Mouse (Mus musculus) frontal cortex, adult 2 months (tissue): ENCODE data around the gene Bola3. TPM values are rescaled to one million over a fixed set of nuclear protein-coding genes. Genes with fewer than 3 reads are reported as not detected.

Experiments
- DNase-seq, 2 experiments: peaks; one replicate each; pipeline ENCODE4 v3.0.0; 2022; ENCODE audit warnings: low spot score in 1 of 2; ENCODE audit errors: extremely low spot score in 1 of 2
- polyA plus RNA-seq: library from polyadenylated mRNA; depleted of rRNA; stranded (reverse); fragments of >200 nt; gene quantifications from 2 replicates; pipeline ENCODE4 v1.2.3, GENCODE M21; 2012; rRNA removed

Gene Bola3
- 41.8 and 73.9 TPM in 2 replicates for polyA plus RNA-seq

DNA sequence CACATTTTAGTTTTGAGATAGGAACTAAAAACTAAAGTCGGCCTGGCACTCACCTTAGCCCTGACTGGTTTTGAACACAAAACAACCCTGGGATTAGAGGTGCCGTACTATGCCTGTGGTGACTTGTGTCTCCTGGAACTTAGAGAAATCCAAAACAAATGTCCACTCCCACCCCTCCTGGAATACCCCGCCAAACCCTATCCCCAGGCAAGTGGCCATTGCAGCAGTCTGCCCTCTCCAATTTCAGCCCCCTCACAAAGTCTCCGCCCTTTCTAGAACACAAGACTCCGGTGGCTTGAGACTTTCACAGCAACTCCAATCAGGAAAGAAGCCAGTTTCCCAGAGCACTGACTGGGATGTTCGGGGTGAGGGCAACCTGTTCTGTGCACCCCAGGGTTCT, at the start of gene Bola3:
TSS of gene Bola3 (plus strand) at position 275 of the 400 bp plus-strand sequence.
- no peak for DNase-seq

DNA sequence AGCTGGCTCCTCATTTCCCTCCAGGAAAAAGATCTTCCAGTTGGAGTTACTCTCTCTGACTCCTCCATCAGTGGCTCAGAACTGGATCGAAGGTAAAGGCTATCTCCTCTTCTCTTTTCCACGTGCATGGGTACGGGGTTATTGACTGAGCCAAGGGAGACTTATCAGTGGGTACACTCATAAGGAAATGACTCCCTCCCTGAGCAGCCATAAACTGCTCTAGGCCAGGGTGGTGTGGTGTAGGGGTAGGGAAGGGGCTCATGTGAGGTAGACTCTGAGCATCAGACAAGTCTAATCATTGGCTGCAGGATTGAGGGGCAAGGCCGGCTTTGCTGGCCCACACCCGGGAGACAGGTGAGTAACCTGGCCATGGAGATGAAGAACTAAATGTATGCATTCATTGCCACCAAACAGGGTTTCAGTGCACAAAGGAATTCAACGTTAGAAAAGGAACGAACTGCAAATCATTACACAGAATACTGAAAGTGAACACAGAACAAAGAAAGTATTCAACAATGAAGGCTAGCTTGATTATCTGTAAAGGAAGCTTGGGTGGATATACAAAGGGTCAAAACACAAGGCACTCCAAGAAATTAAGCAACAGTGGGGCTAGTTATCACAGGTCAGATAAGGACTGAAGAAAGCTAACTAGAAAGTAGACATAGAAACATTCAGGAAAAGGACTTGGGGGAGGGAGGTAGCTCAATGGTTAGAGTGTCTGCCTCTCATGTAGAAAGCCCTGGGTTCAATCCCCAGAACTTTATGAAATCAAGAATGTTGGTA, 48.3 kb upstream of the Bola3 start:
- no peak for DNase-seq

DNA sequence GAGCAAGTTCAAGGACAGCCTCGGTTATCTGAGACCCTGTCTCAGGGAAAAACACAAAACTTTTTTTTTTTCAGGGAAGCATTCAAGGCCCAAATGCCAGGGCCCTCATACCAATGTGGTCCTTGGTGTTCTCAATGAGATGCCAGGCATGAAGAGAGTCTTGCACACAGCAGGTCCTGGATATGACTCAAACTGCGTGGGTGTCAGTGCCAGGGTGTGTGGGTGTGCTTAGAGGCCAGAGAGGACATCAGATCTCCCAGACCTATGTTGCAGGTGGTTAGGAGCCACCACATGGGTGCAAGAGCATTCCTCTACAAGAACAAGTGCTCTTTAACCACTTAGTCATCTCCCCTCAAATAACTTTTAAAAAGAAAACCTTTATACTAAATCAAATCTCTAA, 47.7 kb upstream of the Bola3 start:
- DNase-seq: no peak

DNA sequence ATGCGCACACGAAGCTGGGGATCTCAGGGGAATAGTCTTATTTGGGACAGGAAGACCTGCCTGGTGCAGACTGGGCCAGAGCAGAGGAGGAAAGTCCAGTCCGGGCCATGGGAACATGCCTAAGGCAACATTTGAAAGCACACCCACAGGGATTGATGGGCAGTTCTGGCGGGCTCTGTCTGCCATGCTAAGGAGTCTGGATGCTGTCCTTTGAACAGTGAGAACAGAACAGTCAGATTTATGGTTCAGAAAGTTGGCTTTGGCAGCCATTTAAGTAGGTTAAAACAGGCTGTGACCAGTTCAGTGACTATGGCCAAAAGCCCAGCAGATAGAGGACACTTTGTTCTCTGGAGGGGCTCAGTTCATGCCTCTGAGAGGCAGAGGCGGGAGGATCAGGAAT, 46.7 kb upstream of the Bola3 start:
- no peak for DNase-seq

DNA sequence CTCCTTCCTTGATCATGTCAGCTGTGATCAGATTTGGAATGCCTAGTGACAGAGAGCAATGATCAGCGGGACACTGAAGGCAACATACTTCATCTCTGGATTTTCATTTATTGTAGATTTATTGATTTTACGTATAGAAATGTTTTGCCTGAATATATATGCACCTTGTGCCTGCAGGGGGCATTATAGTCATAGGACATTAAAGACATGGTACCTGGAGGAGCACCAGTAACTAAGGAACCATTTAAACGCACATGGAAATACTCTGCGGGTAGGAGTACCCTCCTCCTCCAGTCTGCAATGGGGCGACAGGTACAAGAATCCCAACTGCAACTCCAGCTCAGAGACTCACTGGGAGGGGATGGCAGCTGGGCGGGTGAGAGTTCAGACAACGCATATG, 39.9 kb upstream of the Bola3 start:
- DNase-seq: no peak

DNA sequence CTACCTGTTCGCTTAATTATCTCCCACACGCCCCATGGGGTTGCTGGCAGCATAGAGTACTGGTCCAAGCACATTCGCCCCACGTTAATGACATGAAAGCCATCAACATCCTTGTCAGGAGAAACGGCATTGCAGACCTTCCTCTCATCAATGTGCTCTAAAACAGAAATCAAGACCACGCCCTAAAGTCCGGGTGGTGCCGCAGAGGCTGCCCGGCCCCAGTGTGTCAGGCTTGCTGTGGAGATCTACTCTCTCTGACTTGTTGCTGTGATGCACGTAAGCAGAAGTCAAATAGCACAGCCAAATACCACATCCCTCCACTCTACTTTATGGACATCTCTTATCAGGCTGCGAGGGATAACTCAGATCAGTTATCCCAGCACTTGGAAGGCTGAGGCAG, 37.7 kb upstream of the Bola3 start:
- DNase-seq: no peak

DNA sequence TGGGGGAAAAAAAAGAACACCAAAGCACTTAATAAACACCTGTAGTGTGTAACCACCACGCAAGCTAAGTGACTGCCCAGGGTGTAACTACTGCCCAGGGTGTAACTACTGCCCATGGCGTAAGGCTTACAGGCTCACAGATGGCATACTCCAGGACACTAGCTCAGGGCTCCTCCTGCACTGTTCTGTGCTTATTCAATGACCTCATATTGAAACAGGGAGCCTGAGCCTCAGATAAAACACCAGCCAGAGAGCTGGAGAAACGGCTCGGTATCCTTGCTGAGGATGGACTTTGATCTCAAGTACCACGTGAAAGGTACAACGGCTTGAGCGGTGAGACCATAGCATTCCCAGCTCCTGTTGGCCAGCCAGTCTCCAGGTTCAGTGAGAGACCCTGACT, 36.9 kb upstream of the Bola3 start:
- no peak for DNase-seq

DNA sequence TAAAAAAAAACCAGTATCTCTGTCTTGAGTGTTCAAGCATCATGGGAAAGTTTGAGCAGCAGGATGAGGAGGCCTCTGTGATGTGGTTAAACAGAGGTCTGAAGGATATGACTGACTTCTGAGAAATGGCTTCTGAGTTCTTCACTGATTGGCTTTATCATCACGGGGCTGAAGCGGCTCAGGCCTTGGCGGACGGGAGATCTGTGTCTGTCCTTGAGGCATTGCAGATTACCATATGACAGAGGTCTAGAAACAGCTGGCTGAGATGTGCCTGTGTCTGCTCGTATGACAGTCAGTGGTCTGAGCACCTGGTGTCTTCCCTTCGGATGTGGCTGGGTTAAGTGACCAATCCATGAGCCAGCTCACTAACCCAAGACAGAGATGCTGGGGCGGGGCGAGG, 36.4 kb upstream of the Bola3 start:
- DNase-seq: no peak

DNA sequence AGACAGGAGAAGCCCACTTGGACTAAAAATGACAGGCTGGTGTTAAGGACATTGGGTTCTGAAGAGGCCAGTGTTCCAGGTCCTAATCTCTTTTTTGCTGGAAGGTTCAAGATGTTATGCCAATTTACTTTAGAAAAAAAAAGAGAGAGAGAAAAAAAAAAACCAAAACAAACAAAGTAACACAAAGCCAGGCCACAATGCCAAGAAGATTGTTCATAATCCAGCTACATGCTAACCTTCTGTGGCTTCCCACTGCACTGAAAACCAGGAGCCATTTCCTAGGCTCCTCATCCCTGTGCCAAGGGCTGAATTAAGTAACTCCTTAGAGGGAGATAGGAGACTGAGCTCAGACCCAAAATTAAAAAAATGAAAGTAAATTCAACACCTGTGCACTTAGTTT, 33.7 kb upstream of the Bola3 start:
- DNase-seq: no peak

DNA sequence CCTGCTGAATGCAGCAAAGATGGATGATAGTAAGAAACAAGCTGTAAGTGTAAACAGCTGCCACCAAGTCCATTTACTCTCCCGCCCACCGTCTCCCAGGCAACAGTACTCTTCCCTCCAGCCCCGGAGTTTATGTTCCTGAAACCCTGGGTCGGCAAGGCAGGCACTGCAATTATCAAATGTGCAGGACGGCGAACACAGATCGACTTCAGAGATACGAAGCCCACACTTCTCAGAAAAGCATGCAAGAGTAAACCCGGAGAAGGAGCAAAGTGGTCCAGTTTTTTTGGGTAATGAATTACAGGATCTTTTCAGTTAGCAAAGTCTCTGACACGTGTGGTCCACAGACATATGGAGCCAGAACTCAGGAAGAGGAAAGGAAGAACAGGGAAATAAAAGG, 32.9 kb upstream of the Bola3 start:
- DNase-seq: peak in 1 of 2 experiments; percentile 20

DNA sequence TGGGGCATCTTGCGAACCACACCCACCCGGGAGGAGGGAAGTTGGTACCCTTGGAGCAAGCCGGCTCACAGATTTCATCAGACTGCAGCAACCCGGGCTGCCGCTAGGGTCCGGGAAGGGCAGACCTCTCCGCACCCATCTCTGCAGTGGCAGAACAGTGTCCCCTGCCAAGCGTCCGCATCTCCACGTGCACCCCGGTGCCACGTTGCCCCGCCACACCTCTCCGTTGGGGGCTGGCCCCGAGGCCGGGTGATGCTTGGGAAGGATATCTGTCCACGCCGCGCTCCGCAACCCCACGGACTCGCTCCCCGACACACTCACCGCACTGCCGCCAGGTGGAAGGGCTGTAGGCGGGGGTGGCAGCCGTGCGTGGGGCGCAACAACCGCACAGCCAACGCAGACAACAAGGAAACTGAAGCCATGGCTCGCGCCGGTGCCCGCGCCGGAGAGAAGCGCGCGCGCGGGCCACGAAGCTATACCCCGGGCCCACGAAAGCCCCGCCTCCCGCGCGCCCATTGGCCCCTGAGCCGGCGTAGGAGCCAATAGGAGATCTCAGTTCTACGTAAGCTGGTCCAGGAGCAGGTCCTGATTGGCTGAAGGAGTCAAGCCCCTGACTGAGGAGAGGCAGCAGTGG, 31.7 kb upstream of the Bola3 start:
- peak; percentile 84 to 94 for DNase-seq

DNA sequence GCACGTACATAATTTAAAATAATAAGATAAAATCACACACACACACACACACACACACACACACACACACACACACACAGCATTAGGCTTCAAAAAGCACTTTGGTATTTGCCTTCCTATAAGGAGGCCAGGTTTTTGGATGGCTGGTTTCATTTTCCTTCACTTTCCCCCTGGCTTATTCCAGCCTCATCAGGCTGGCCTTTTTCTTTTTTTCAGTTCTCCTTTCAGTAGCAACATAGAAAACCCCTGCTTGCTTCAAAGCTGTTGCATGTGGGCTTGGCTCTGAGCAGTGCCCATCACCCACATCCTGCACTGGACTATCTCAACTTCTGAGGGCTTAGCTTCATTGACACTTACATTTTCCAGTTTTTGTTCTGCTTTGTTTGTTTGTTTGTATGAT, 27.0 kb upstream of the Bola3 start:
- DNase-seq: no peak

DNA sequence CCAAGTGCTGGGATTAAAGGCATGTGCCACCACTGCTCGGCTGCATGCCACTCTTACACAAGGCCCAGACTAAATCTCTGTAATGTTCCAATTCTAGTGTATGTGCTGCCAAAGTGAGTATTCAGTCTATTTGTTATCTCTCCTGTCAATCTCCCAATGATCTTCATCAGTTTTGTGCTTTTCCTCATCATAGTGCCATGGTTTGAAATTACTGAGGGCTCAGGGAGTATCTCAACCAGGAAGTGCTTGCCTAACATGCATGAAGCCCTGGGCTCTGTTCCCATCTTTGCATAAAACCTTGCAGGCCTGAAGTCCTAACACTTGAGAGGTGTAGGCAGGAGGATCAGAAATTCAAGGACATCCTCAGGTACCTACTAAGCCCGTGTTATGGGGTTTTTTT, 26.2 kb upstream of the Bola3 start:
- DNase-seq: no peak

DNA sequence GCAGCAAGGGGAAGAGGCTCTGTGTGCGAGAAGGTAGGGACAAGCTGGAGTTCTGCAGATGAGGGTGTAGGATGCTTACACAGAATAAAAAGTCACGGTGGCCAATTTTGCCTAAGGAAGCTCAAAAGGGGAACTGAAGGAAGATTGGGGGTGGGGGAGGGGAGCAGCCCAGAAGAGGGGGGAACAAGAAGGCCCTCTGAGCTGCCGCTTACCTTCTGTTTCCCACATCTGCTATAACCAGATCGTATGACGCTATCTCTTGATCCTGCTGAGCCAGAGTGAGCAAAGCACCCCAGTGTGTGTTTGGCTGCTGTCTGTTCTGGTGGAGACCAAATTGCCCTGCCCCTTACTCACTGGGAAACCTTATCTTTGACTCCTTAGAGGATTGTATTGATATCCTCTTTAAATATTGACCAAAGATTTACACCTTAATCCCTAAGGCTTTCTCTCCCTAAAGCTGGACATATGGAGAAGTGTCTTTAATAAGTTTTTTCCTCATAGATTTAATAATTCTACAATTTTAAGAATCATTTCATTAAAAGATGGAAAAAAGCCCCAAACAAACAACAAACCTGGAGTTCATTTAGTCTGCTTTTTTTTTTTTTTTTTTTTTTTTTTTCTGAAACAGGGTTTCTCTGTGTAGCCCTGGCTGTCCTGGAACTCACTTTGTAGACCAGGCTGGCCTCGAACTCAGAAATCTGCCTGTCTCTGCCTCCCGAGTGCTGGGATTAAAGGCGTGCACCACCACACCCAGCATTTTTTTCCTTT, 25.1 kb upstream of the Bola3 start:
- no peak for DNase-seq

DNA sequence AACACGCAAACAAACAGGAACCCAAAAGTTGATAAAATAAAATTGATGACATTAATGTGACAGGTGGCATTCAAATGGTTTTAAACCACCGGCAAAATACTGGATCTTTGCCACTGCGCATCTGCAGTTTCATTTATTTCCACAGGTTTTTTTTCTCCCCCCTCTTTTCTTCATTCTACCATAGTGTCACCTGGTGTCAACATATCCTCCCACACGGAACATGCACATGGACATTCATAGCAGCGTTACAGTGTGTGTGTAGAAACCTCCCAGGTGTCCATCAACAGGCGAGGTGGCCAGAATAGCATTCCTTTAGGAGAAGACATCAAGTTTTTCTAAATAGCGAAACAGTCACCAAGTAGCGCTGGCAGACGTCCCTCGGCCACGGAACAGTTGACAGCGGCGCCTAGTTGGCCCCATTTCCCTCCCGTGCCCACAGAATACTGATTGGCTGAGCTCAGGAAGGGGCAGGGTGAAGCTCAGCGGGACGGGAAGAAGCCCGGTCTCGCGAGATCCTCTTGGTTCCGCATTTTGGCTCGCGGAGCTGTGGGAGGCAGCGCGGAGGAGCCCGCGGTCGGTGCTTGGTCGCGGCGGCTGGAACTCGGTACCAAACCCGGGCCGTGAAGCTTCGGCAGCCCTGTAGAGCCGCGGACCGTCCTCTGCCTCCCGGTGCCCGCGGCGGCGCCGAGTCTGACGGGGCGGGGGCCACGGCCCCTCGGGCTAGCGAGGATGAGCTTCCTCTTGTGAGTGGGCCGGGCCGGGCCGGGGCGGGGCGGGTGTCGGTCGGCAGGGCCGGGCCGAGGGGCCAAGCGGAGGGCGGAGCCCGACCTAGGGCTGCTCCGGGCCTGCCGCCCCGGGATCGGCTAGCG, 23.2 kb upstream of the Bola3 start, which contains the start of the genes Mthfd2 and Mob1a:
TSS of gene Mthfd2 (minus strand) at position 384 of the 869 bp plus-strand sequence.
TSS of gene Mob1a (plus strand) at position 492 of the 869 bp plus-strand sequence.
- DNase-seq: peak; percentile 92 to 95

DNA sequence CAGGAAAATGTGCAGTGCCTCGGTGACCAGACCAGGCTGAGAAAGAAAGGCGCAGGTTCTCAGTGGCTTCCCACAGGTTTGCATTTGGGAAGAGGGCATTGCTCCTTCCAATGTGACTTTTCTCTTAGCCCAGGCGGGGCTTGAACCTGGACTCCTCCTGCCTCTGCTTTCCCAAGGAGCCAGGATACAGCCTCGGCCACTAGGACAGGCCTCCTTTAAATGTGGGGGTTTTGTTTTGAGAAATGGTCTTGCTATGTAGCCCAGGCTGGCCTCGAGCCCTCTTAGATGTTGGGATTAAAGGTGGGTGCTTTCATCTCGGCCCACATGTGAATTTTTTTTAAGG, 22.6 kb upstream of the Bola3 start:
- no peak for DNase-seq

DNA sequence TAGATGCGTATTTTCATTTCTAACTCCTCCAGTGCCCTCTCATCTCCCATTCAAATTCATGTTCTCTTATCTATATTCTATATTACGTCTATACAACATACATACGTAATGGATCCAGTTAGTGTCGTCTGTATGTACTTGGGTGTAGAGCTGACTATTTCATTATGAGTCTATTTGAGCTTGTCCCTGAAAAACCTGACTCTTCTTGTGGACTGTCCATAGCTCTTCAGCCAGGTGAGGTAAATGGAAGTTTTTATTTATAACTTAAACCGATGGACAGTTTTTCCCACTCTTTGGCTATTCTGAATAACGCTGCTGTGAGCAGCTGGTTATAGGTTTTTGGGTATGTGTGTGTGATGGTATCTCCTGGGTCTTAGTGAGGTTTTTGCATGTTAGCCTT, 22.2 kb upstream of the Bola3 start:
- DNase-seq: no peak

DNA sequence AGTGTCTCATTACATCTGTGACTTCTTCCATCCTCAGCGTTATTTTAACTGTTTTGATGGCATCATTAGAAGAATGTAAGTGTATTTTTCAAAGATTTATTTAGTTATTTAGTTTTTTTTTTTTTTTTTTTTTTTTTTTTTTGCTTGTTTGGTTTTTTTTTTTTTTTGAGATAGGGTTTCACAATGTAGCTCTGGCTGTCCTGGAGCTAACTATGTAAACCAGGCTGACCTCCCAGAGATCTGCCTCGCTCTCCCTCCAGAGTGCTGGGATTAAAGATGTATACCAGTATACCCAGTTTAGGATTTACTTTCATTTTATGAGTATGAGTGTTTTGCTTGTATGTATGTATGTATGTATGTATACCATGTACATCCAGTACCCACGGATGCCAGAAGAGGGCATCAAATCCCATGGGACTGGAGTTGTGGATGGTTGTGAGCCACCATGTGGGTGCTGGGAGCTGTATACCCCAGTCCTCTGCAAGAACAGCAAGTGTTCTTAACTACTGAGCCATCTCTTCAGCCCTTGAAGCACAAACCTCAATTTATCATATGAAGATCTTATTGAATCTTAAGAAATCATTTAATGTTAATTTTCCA, 21.3 kb upstream of the Bola3 start:
- DNase-seq: no peak

DNA sequence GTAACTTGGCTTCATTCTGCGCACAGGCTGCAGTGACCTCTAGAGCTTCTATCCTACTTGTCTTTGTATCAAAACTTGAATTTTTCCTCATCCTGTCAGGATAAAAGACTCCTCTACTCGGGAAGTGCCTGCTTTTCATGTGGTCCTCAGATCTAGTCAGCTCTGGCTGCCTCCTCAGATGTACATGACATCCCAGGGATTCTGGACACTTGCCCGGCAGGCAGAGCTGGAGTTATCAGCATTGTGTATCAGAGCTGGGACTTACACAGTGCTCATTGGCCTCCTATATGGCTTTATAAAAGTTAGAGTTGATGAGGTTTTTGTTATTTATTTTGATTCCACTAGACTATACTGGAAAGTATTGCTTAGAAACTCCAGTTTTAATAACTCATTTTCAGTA, 7.6 kb upstream of the Bola3 start:
- no peak for DNase-seq

DNA sequence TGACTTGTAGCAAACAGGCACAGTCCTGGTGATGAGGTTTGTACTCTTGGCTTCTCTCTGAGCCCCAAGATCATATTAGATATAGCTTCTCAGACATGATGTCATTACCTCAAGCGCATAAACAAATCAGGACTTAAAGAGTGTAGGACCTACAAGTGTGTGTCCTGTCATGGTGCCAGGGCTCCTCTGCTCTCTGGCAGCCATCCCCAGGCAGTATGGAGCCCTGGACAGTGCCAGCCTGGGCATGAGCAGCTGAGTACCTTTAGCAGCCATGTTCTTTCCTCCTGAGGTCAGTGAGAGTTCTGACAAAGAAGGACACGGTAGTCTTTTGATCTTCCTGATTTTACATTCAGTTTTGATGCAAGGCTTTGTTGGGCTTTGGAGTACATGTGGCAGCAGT, 6.0 kb upstream of the Bola3 start:
- no peak for DNase-seq
